Comparison of ENCODE assay signal across 16 mouse cellular contexts in genomic region chr11:74826702-74827101, GRCm38 (mm10). TPM values are rescaled to one million over a fixed set of nuclear protein-coding genes. Genes with fewer than 3 reads are reported as not detected.
DNase-seq lines count a peak whose midpoint lies in the region; ATAC-seq and TF ChIP-seq lines count a peak whose summit lies in the region.
"Had no signal": no experiment of that assay in that cellular context is flagged by ENCODE, and none has a peak within 500 bp of the region (broad histone marks: within the 10 kb centered on the region; RNA-seq: fewer than 3 reads in every experiment).

No protein-coding gene starts in this region.

- peak overlapping the region; percentile 78 for H3K27ac ChIP-seq in liver, adult 2 months (replicated peaks; ENCODE audit: insufficient read depth, low read depth, low read length)
- H3K27ac ChIP-seq in intestine, embryonic 14.5 days (ENCODE audit: low read depth), result peak overlapping the region; percentile 33; the same call in 1 of the 2 replicates
- peak overlapping the region; percentile 19; the same call in 1 of the 2 replicates for H3K27ac ChIP-seq in kidney, postnatal 0 days
- H3K27ac ChIP-seq: embryonic facial prominence, embryonic 12.5 days; heart, embryonic 10.5 days; hindbrain, postnatal 0 days had no signal

- no peak for TF ChIP-seq CTCF in liver, adult 2 months (IDR thresholded peaks at IDR 0.05; ENCODE audit: low read depth, low read length)
- TF ChIP-seq CTCF in kidney, postnatal 0 days (IDR thresholded peaks at IDR 0.05; ENCODE audit: low read depth), result no peak

- H3K4me2 ChIP-seq in intestine, embryonic 14.5 days (ENCODE audit: low read length), result no peak overlapping the region
- H3K4me2 ChIP-seq in kidney, postnatal 0 days (ENCODE audit: low read length), result no peak overlapping the region
- H3K4me2 ChIP-seq: embryonic facial prominence, embryonic 12.5 days had no signal

- peaks cover 31% of the 10 kb centered on the region for H3K4me1 ChIP-seq in liver, adult 2 months (ENCODE audit: control insufficient read depth, insufficient read depth, low read length)
- peaks cover 5% of the 10 kb centered on the region; the same call in 1 of the 2 replicates for H3K4me1 ChIP-seq in intestine, embryonic 14.5 days (replicated peaks; ENCODE audit: control insufficient read depth, insufficient read depth, low read length)
- H3K4me1 ChIP-seq in kidney, postnatal 0 days (replicated peaks; ENCODE audit: insufficient read depth, low read length), result peaks cover 26% of the 10 kb centered on the region

- H3K79me2 ChIP-seq in liver, adult 2 months (ENCODE audit: control insufficient read depth, insufficient read depth, low read length), result no peaks in the 10 kb centered on the region

- no peaks in the 10 kb centered on the region for H3K9me3 ChIP-seq in intestine, embryonic 14.5 days (ENCODE audit: control insufficient read depth, low read length)
- H3K9me3 ChIP-seq in kidney, postnatal 0 days (replicated peaks; ENCODE audit: low read length), result no peaks in the 10 kb centered on the region
- H3K9me3 ChIP-seq: embryonic facial prominence, embryonic 12.5 days; heart, embryonic 10.5 days had no signal

- no peak for TF ChIP-seq POLR2A in liver, adult 2 months (IDR thresholded peaks at IDR 0.05; ENCODE audit: extremely low read depth, insufficient read depth, low read length)

- H3K9ac ChIP-seq in liver, adult 2 months (ENCODE audit: low read depth, low read length), result peak overlapping the region; percentile 31
- no peak overlapping the region for H3K9ac ChIP-seq in intestine, embryonic 14.5 days (ENCODE audit: low read length)
- H3K9ac ChIP-seq in kidney, postnatal 0 days (ENCODE audit: low read depth, low read length), result peak overlapping the region; percentile 1; the same call in 1 of the 2 replicates
- H3K9ac ChIP-seq: embryonic facial prominence, embryonic 12.5 days had no signal

- 18% methylated on average over 5 of the region's 5 CpGs for WGBS in liver, adult 2 months
- 74% methylated on average over 5 of the region's 5 CpGs for WGBS in intestine, embryonic 14.5 days
- 69% methylated on average over 5 of the region's 5 CpGs for WGBS in kidney, postnatal 0 days

- no peaks in the 10 kb centered on the region for H3K27me3 ChIP-seq in liver, adult 2 months (ENCODE audit: control insufficient read depth, insufficient read depth, low read length)
- H3K27me3 ChIP-seq in intestine, embryonic 14.5 days (replicated peaks; ENCODE audit: control insufficient read depth, insufficient read depth, low read length), result 0 out of 2 replicates have a peak, but pooled peaks cover 4% of the 10 kb centered on the region
- no peaks in the 10 kb centered on the region for H3K27me3 ChIP-seq in kidney, postnatal 0 days (ENCODE audit: insufficient read depth, low read length)

- peak; percentile 93 for DNase-seq in liver, adult 2 months (ENCODE audit: extremely low read depth, low read depth, low spot score)
- no peak for DNase-seq in liver
- no peak for DNase-seq in intestine, embryonic 14.5 days (ENCODE audit: low spot score)
- DNase-seq in kidney, postnatal 0 days (ENCODE audit: low spot score), result peak; percentile 31
- peak; percentile 82 for DNase-seq in yolk sac, embryonic 10.5 days (ENCODE audit: low spot score)
- DNase-seq in layer of hippocampus, postnatal 25 days (ENCODE audit: extremely low spot score in 1 of 2, low spot score in 1 of 2), result no peak
- no peak for DNase-seq in embryo, embryonic 10.5 days (ENCODE audit: low spot score)
- DNase-seq: gastrocnemius, postnatal 14 days; heart, postnatal 14 days; lung, postnatal 14 days; thymus, postnatal 36 days had no signal

- no peak overlapping the region for H3K4me3 ChIP-seq in liver, adult 2 months (ENCODE audit: insufficient read depth, low read depth, low read length)
- H3K4me3 ChIP-seq in intestine, embryonic 14.5 days (ENCODE audit: low read depth, low read length), result no peak overlapping the region
- H3K4me3 ChIP-seq in kidney, postnatal 0 days (replicated peaks; ENCODE audit: low read depth, low read length), result no peak overlapping the region
- H3K4me3 ChIP-seq: embryonic facial prominence, embryonic 12.5 days; heart, embryonic 10.5 days; layer of hippocampus, adult 2 months had no signal

- no peaks in the 10 kb centered on the region for H3K36me3 ChIP-seq in liver, adult 2 months (ENCODE audit: control insufficient read depth, insufficient read depth, low read length)
- H3K36me3 ChIP-seq in intestine, embryonic 14.5 days (ENCODE audit: control insufficient read depth, insufficient read depth, low read length), result no peaks in the 10 kb centered on the region
- H3K36me3 ChIP-seq in kidney, postnatal 0 days (ENCODE audit: insufficient read depth, low read length), result no peaks in the 10 kb centered on the region

- ATAC-seq in intestine, embryonic 14.5 days (replicated peaks; ENCODE audit: low FRiP score, low TSS enrichment, low read depth), result no peak
- no peak for ATAC-seq in kidney, postnatal 0 days (replicated peaks; ENCODE audit: low FRiP score, low read depth)
- ATAC-seq: CD4-positive, CD25-positive, alpha-beta regulatory T cell, adult 4 months; hindbrain, postnatal 0 days had no signal

RNA-seq across cellular contexts. Expression of gene Mnt, which starts 4.0 kb away (rescaled TPM):
- total RNA-seq in liver, adult 2 months (2014; rRNA removed), result 1.0 and 1.1 TPM in 2 replicates
- polyA plus RNA-seq in liver, adult 2 months (2012; rRNA removed), result 4.1 and 4.7 TPM in 2 replicates
- 4.4 and 5.5 TPM in 2 replicates for polyA plus RNA-seq in intestine, embryonic 14.5 days (2014; fragmentation: Nextera tagmentation; extraction: Ambion mirVana)
- 5.5 and 5.7 TPM in 2 replicates for polyA plus RNA-seq in kidney, postnatal 0 days (2015; fragmentation: Nextera tagmentation; extraction: Ambion mirVana)
- total RNA-seq in layer of hippocampus, postnatal 25 days (2021), result 10 to 100 TPM; 28.9 to 34.4 TPM

RNA-seq across cellular contexts. Expression of gene Mettl16, which starts 56.1 kb away (rescaled TPM):
- total RNA-seq in liver, adult 2 months (2014; rRNA removed), result 4.5 and 5.1 TPM in 2 replicates
- polyA plus RNA-seq in liver, adult 2 months (2012; rRNA removed), result 2.7 and 3.4 TPM in 2 replicates
- 31.9 and 36.4 TPM in 2 replicates for polyA plus RNA-seq in intestine, embryonic 14.5 days (2014; fragmentation: Nextera tagmentation; extraction: Ambion mirVana)
- polyA plus RNA-seq in kidney, postnatal 0 days (2015; fragmentation: Nextera tagmentation; extraction: Ambion mirVana), result 27.1 and 31.6 TPM in 2 replicates
- total RNA-seq in layer of hippocampus, postnatal 25 days (2021), result 10 to 100 TPM; 27.0 to 27.5 TPM

Comparison
In these comparisons a context has a peak if more than half of its experiments do, and no peak if none do; other contexts are left out.
1. DNase-seq: peak in liver, adult 2 months (single experiment), kidney, postnatal 0 days (single experiment) and yolk sac, embryonic 10.5 days (single experiment); none in liver (single experiment), intestine, embryonic 14.5 days (single experiment), layer of hippocampus, postnatal 25 days (0 of 2) and embryo, embryonic 10.5 days (single experiment).
2. H3K27ac ChIP-seq: peak in every context shown above with its lines; median percentile 78 in liver, adult 2 months; 33 in intestine, embryonic 14.5 days; 19 in kidney, postnatal 0 days.